Mouse (Mus musculus): ENCODE measurements around the gene Oaz3.

Gene Oaz3

GRCm38 (mm10) chr3:94383476-94383875 lies 60.2 kb downstream of the Oaz3 start:
- DNase-seq: no peak

All from kidney, adult 11 months (tissue).